Mouse (Mus musculus): ENCODE measurements around the gene Srek1. TPM values are rescaled to one million over a fixed set of nuclear protein-coding genes. Genes with fewer than 3 reads are reported as not detected.
A peak's percentile ranks its signal among the peaks of the same experiment; 100 is the strongest.

Gene Srek1
- total and polyA plus RNA-seq, 3 experiments, result 38.9 to 93.3 (median 45.6) TPM

DNA sequence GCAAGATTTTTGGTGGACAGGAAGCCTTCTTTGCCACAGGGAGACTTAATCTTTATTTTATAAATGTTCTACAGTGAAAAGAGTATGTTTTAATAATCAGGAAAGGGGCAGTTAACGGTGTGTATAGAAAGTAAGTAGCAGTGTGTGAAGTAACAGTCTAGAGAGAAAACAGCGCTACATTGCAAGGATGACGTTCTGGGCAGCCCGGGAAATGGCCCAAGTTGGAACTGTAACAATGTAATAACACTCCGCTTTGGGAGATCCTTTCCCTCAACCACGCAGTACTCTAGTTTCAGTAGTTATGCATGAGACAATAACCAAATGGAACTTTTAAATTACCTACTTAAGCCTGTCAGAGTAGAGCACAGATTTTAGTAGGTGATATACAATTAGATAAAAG lies 70.6 kb downstream of the Srek1 start:
- peaks cover 0 to 7% of the 10 kb centered on the region in 2 experiments; a peak in 2 of 4 replicates for H3K4me1 ChIP-seq (ENCODE audit: control insufficient read depth in 1 of 2, insufficient read depth in 2 of 2)
- H3K27ac ChIP-seq (ENCODE audit: insufficient read depth, low read depth), result no peak overlapping the region
- no peaks in the 10 kb centered on the region for H3K27me3 ChIP-seq (replicated peaks)
- H3K9ac ChIP-seq (ENCODE audit: insufficient read depth, low read depth), result no peak overlapping the region
- TF ChIP-seq MAFK (IDR thresholded peaks at IDR 0.05; ENCODE audit: insufficient replicate concordance, low read length) (no peak), ETS1 (conservative IDR thresholded peaks at IDR 0.05; ENCODE audit: low read depth, low read length) (no peak), CTCF (conservative IDR thresholded peaks at IDR 0.05 in 1 of 2, IDR thresholded peaks at IDR 0.05 in 1 of 2; ENCODE audit: low read depth in 2 of 2, low read length in 2 of 2) (no peak), UBTF (IDR thresholded peaks at IDR 0.05; ENCODE audit: low read depth, low read length) (no peak), MYC (IDR thresholded peaks at IDR 0.05; ENCODE audit: low read depth, low read length) (no peak), JUND (conservative IDR thresholded peaks at IDR 0.05; ENCODE audit: low read depth, low read length) (no peak), GABPA (IDR thresholded peaks at IDR 0.05; ENCODE audit: insufficient replicate concordance, low read depth, low read length) (no peak), CHD2 (IDR thresholded peaks at IDR 0.05; ENCODE audit: low read length) (no peak), MAX (IDR thresholded peaks at IDR 0.05; ENCODE audit: low read length) (no peak), SMC3 (IDR thresholded peaks at IDR 0.05; ENCODE audit: low read depth, low read length) (no peak), MXI1 (IDR thresholded peaks at IDR 0.05; ENCODE audit: low read depth, low read length) (no peak)
- H3K79me2 ChIP-seq (replicated peaks; ENCODE audit: control insufficient read depth, extremely low read depth, insufficient read depth, poor library complexity, severe bottlenecking), result no peaks in the 10 kb centered on the region
- peak overlapping the region; percentile 30; the same call in 1 of the 2 replicates for H3K4me2 ChIP-seq (ENCODE audit: insufficient read depth, low read depth, poor library complexity, severe bottlenecking)
- no peak overlapping the region for H3K4me3 ChIP-seq (replicated peaks in 1 of 3; ENCODE audit: low read depth in 2 of 3, low read length in 2 of 3, poor library complexity in 1 of 3)
- dilution Hi-C loops (cut with MboI; ENCODE audit: extremely low pct_ligation_motif_present, extremely low pct_unique_long_range_greater_than_20kb, low sequenced_read_pairs), result no loop called here
- H3K9me3 ChIP-seq (replicated peaks; ENCODE audit: low read length), result no peaks in the 10 kb centered on the region
- no peaks in the 10 kb centered on the region for H3K36me3 ChIP-seq (replicated peaks in 1 of 2; ENCODE audit: control insufficient read depth in 1 of 2, insufficient read depth in 1 of 2, low read length in 1 of 2)
- in situ Hi-C loops (cut with MboI; ENCODE audit: low pct_ligation_motif_present, low pct_unique_long_range_greater_than_20kb, low sequenced_read_pairs), result no loop called here
- no peak for DNase-seq (ENCODE audit: extremely low read depth)

DNA sequence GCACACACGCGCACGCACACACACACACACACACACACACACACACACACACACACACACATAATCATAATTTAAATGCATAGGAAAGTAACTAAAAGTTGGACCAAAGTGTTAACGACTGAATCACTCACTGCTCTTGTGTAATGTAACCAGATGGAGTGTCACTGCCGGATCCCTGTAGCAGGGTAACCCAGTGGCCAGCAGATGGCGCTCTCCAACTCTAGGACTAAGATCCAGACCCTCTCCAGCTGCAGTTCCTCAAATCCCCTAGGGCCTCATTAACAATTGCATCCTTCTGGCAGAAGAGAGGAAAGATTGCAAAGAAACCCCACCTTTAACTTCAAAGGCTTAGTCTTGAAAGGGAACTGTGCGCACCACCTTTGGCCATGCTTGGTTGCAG lies 71.0 kb downstream of the Srek1 start:
- H3K4me2 ChIP-seq (ENCODE audit: insufficient read depth, low read depth, poor library complexity, severe bottlenecking), result peak overlapping the region; percentile 30; the same call in 1 of the 2 replicates
- no peak overlapping the region for H3K9ac ChIP-seq (ENCODE audit: insufficient read depth, low read depth)
- no peaks in the 10 kb centered on the region for H3K9me3 ChIP-seq (replicated peaks; ENCODE audit: low read length)
- dilution Hi-C loops (cut with MboI; ENCODE audit: extremely low pct_ligation_motif_present, extremely low pct_unique_long_range_greater_than_20kb, low sequenced_read_pairs) (no loop called here), in situ Hi-C loops (cut with MboI; ENCODE audit: low pct_ligation_motif_present, low pct_unique_long_range_greater_than_20kb, low sequenced_read_pairs) (no loop called here)
- no peaks in the 10 kb centered on the region for H3K27me3 ChIP-seq (replicated peaks)
- DNase-seq (ENCODE audit: extremely low read depth), result peak; percentile 75
- TF ChIP-seq CTCF (conservative IDR thresholded peaks at IDR 0.05 in 1 of 2, IDR thresholded peaks at IDR 0.05 in 1 of 2; ENCODE audit: low read depth in 2 of 2, low read length in 2 of 2) (peak; percentile 83 to 96), SMC3 (IDR thresholded peaks at IDR 0.05; ENCODE audit: low read depth, low read length) (peak; percentile 69), ELF1 (IDR thresholded peaks at IDR 0.05; ENCODE audit: low read depth, low read length) (no peak), RAD21 (IDR thresholded peaks at IDR 0.05; ENCODE audit: low read depth, low read length) (peak; percentile 67)
- H3K27ac ChIP-seq (ENCODE audit: insufficient read depth, low read depth), result no peak overlapping the region
- H3K4me1 ChIP-seq (ENCODE audit: control insufficient read depth in 1 of 2, insufficient read depth in 2 of 2), result peaks cover 0 to 7% of the 10 kb centered on the region in 2 experiments; a peak in 2 of 4 replicates
- no peaks in the 10 kb centered on the region for H3K36me3 ChIP-seq (replicated peaks in 1 of 2; ENCODE audit: control insufficient read depth in 1 of 2, insufficient read depth in 1 of 2, low read length in 1 of 2)
- no peaks in the 10 kb centered on the region for H3K79me2 ChIP-seq (replicated peaks; ENCODE audit: control insufficient read depth, extremely low read depth, insufficient read depth, poor library complexity, severe bottlenecking)
- no peak overlapping the region for H3K4me3 ChIP-seq (replicated peaks in 1 of 3; ENCODE audit: low read depth in 2 of 3, low read length in 2 of 3, poor library complexity in 1 of 3)

DNA sequence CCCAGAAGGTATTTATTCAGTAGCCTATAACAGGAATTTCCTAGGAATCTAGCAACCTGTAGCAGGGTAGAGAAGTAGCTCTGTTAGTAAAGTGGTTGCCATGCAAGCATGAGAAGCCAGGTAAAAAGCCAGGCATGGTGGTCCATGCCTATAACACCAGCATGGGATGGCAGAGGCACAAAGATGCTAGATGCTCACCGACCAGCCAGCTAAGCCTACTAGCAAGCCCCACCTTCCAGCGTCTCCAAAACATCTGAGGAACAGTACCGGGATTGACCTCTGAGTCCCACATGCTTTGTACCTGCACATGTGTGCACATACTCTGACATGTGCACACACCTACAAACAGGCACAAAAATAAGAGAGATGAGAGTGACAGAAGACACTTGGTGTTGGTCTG lies 72.1 kb downstream of the Srek1 start:
- H3K27me3 ChIP-seq (replicated peaks), result no peaks in the 10 kb centered on the region
- no peak overlapping the region for H3K4me3 ChIP-seq (replicated peaks in 1 of 3; ENCODE audit: low read depth in 2 of 3, low read length in 2 of 3, poor library complexity in 1 of 3)
- peaks cover 0 to 7% of the 10 kb centered on the region in 2 experiments; a peak in 2 of 4 replicates for H3K4me1 ChIP-seq (ENCODE audit: control insufficient read depth in 1 of 2, insufficient read depth in 2 of 2)
- H3K79me2 ChIP-seq (replicated peaks; ENCODE audit: control insufficient read depth, extremely low read depth, insufficient read depth, poor library complexity, severe bottlenecking), result no peaks in the 10 kb centered on the region
- no peak overlapping the region for H3K4me2 ChIP-seq (ENCODE audit: insufficient read depth, low read depth, poor library complexity, severe bottlenecking)
- H3K27ac ChIP-seq (ENCODE audit: insufficient read depth, low read depth), result no peak overlapping the region
- no peak overlapping the region for H3K9ac ChIP-seq (ENCODE audit: insufficient read depth, low read depth)
- no peaks in the 10 kb centered on the region for H3K9me3 ChIP-seq (replicated peaks; ENCODE audit: low read length)
- dilution Hi-C loops (cut with MboI; ENCODE audit: extremely low pct_ligation_motif_present, extremely low pct_unique_long_range_greater_than_20kb, low sequenced_read_pairs) (no loop called here), in situ Hi-C loops (cut with MboI; ENCODE audit: low pct_ligation_motif_present, low pct_unique_long_range_greater_than_20kb, low sequenced_read_pairs) (no loop called here)
- TF ChIP-seq SIN3A (IDR thresholded peaks at IDR 0.05; ENCODE audit: low read length) (no peak), EP300 (IDR thresholded peaks at IDR 0.05; ENCODE audit: low read length) (no peak), NELFE (IDR thresholded peaks at IDR 0.05; ENCODE audit: low read depth, low read length) (no peak), POLR2A (IDR thresholded peaks at IDR 0.05; ENCODE audit: low read depth, low read length) (no peak)
- H3K36me3 ChIP-seq (replicated peaks in 1 of 2; ENCODE audit: control insufficient read depth in 1 of 2, insufficient read depth in 1 of 2, low read length in 1 of 2), result no peaks in the 10 kb centered on the region
- no peak for DNase-seq (ENCODE audit: extremely low read depth)

All from CH12.LX (cell line).